Mouse (Mus musculus) small intestine, adult 2 months (tissue): ENCODE results near the gene Basp1. TPM values are rescaled to one million over a fixed set of nuclear protein-coding genes. Genes with fewer than 3 reads are reported as not detected.

Source experiments
- H3K27ac ChIP-seq: fragments of 200-500 bp; 2 replicates; pipeline ENCODE4 v1.5.1; 2012; ENCODE audit warnings: low read depth, low read length, control low read depth, inconsistent platforms; ENCODE audit not compliant: insufficient read depth
- H3K27me3 ChIP-seq: fragments of 200-500 bp; 2 replicates; pipeline ENCODE4 v1.6.1; 2012; ENCODE audit warnings: mild to moderate bottlenecking, moderate library complexity, low read length, inconsistent platforms; ENCODE audit not compliant: control insufficient read depth, insufficient read depth
- H3K36me3 ChIP-seq: fragments of 200-500 bp; 2 replicates; pipeline ENCODE4 v1.6.1; 2012; ENCODE audit warnings: mild to moderate bottlenecking, low read length, control low read depth, inconsistent platforms; ENCODE audit not compliant: control insufficient read depth, insufficient read depth
- H3K4me1 ChIP-seq: fragments of 200-500 bp; 2 replicates; pipeline ENCODE4 v1.6.1; 2012; ENCODE audit warnings: low read length, inconsistent platforms, mixed read lengths; ENCODE audit not compliant: control insufficient read depth, insufficient read depth, insufficient read length
- H3K4me3 ChIP-seq: fragments of 200-500 bp; 2 replicates; pipeline ENCODE4 v1.5.1; 2012; ENCODE audit warnings: low read depth, mild to moderate bottlenecking, control low read depth, inconsistent platforms, low read length, moderate library complexity
- CTCF ChIP-seq: fragments of 200-500 bp; IDR thresholded peaks from 2 replicates; pipeline ENCODE4 v1.5.1; 2012; ENCODE audit warnings: low read depth, mild to moderate bottlenecking, control low read depth, inconsistent platforms, low read length, moderate library complexity, mixed read lengths; ENCODE audit not compliant: insufficient replicate concordance, insufficient read length; ENCODE audit errors: extremely low read depth
- POLR2A ChIP-seq: fragments of 200-500 bp; IDR thresholded peaks from 2 replicates; pipeline ENCODE4 v1.6.1; 2012; ENCODE audit warnings: low read depth, mild to moderate bottlenecking, control low read depth, inconsistent platforms, low read length, moderate library complexity
- WGBS: fragments of 180-500 bp; shearing (Covaris S2); methylation state at CpG from one replicate; pipeline ENCODE4 v1.1.7; 2018; 5-methylcytosine and 5-hydroxymethylcytosine counted together
- polyA plus RNA-seq: library from polyadenylated mRNA; depleted of rRNA; stranded (reverse); fragments of >200 nt; gene quantifications from 2 replicates; pipeline ENCODE4 v1.2.3, GENCODE M21; 2012

Gene Basp1
- polyA plus RNA-seq, 1 experiment = 6.2 TPM

DNA sequence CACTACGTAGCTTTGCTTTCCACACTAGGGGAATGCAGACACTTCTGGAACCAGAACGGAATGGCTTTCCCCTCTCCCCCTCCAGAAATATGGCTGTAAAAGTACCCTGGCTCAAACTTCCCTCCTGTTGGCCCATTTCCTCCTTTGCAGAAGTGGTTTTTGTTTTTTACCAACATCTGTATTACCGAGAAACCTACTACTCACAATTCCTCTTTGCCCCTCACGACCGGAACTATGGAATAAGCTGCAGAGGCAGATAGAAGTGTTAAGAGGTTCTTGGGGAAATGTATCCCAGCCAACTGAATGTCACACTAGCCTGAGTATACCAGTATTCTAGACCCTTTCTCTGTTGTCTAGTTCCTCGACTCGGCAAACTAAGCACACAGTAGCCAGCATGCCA lies 9.7 kb downstream of the Basp1 start:
- H3K4me3 ChIP-seq = no peak overlapping the region
- no peaks in the 10 kb centered on the region for H3K36me3 ChIP-seq
- no peak overlapping the region for H3K27ac ChIP-seq
- WGBS = 88% methylated on average over 7 of the region's 7 CpGs
- TF ChIP-seq CTCF = no peak
- no peak for TF ChIP-seq POLR2A
- no peaks in the 10 kb centered on the region for H3K4me1 ChIP-seq
- H3K27me3 ChIP-seq = no peaks in the 10 kb centered on the region

DNA sequence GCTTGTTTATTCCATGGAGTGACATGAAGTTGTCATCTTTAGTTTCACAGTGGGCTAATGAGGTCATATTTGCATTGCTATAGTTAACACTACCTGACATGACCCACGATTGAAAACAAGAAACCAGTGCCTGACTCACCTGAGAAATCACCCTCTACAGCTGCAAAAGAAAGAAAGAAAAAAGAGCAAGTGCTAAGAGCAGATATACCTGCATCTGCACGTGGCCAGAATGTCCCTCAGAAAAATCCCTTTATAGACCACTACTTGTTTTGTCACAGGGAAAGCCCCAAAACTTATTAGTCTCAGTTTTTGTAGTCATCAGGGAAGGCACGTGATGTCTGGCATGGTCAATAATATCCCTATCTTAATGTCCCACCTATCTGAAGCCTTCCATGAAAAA lies 11.6 kb downstream of the Basp1 start:
- no peak for TF ChIP-seq POLR2A
- no peak for TF ChIP-seq CTCF
- H3K36me3 ChIP-seq = no peaks in the 10 kb centered on the region
- 51% methylated on average over 3 of the region's 3 CpGs for WGBS

DNA sequence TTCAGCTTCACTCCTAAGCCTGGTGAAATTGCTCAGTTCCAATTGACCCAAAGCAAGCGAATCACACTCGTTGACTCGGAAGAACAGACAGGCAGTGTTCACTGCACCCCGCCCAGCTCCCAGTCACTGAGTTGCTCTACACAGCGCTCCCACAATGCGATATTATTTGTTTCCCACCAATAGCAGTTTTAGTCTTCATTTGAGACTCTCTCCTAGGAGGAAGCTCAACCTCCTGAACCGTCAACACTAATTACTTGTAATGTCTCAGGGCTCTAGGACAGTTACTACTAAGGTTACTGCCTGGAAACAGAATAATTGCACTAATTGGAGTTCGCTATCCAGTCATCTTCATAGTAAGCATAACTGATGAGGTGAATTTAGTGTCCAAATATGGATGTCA lies 13.3 kb downstream of the Basp1 start:
- no peak overlapping the region for H3K4me3 ChIP-seq
- H3K27me3 ChIP-seq = no peaks in the 10 kb centered on the region
- H3K36me3 ChIP-seq = no peaks in the 10 kb centered on the region
- no peak overlapping the region for H3K27ac ChIP-seq
- no peaks in the 10 kb centered on the region for H3K4me1 ChIP-seq
- no peak for TF ChIP-seq POLR2A
- no peak for TF ChIP-seq CTCF
- WGBS = 80% methylated on average over 8 of the region's 8 CpGs

More for the DNA sequence above, 11.6 kb downstream of the Basp1 start:
- no peak overlapping the region for H3K4me3 ChIP-seq
- H3K27ac ChIP-seq = no peak overlapping the region
- H3K27me3 ChIP-seq = no peaks in the 10 kb centered on the region
- H3K4me1 ChIP-seq = no peaks in the 10 kb centered on the region

DNA sequence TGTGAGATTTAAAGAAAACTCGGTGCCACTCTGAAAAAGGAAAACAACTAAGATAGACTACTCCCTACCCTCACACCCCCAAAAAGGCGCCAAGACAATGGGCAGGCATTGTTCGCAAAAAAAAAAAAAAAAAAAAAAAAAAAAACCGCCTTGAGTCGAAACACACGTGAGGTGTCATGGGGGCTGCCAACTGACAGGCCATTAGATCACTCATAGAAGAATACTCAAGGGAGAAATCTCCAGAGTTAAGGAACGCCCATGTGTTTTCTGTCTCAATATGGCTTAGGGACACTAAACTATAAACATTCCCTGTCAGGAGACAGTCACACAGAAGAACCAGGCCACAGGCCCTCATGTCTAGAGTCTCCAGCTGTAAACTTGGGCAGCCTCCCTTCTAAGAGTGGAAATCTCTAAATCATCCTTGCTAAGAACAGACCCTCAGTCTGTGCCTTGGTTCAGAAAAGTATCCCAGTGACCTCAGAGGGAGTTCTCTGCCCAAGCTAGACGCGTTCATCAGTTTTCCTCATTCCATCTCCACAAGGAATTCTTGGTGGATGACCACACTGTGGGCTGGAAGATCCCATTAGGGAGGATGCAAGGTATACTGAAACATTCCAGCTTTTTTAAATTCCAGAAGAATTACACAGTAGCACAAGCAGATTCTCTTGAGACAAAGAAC lies 17.5 kb downstream of the Basp1 start:
- H3K4me3 ChIP-seq = no peak overlapping the region
- H3K27ac ChIP-seq = no peak overlapping the region
- no peaks in the 10 kb centered on the region for H3K36me3 ChIP-seq
- no peaks in the 10 kb centered on the region for H3K27me3 ChIP-seq
- WGBS = 75% methylated on average over 9 of the region's 9 CpGs
- no peaks in the 10 kb centered on the region for H3K4me1 ChIP-seq
- TF ChIP-seq CTCF = no peak
- no peak for TF ChIP-seq POLR2A

DNA sequence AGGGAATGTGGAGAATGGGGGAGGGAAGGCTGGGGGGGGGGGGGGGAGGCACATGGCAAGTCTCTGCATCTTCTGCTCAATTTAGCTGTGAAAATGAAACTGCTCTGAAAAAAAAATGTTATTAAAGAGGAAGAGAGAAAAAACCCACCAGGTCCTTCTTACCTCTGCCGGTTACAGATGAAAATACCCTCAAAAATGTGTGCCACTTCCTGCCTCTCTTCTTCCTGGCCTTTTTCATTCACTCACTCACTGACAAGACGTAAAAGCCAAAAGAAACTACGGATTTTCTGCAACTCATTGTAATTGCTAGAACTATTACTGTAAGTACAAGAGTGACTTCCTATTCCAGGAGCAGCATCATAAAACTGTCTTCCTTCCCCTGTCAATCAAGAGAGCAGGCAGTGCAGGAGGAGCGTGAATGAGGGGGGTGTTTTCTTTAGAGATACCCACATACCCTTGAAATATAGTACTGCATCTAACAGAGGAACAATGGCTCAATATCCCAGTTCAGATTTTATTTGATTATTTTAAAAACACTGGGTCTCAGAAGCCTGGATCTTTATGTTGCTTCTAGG lies 21.0 kb downstream of the Basp1 start:
- no peak for TF ChIP-seq POLR2A
- no peak for TF ChIP-seq CTCF
- Histone ChIP-seq H3K27me3 (no peaks in the 10 kb centered on the region), H3K36me3 (no peaks in the 10 kb centered on the region), H3K27ac (no peak overlapping the region), H3K4me3 (no peak overlapping the region), H3K4me1 (no peaks in the 10 kb centered on the region)
- 67% methylated on average over 4 of the region's 4 CpGs for WGBS

DNA sequence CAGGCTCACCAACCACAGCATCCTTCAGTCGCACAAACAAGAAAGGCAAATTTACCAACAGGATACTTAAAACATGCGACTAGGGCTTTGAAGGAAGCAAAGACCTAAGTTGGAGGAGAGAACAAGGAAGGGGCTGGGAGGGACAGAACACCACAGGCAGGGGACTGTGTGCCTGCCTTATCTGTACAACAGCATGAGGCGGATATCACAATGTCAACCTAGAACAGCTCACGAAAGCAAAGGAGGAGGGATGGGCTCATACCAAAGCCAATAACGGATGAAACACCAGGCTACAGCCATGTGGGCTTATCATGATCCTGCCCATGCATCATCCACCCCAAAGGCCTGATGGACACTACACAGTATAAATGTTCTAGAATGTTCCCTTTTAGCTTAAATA lies 22.4 kb downstream of the Basp1 start:
- Histone ChIP-seq H3K36me3 (no peaks in the 10 kb centered on the region), H3K27me3 (no peaks in the 10 kb centered on the region), H3K4me3 (no peak overlapping the region), H3K4me1 (no peaks in the 10 kb centered on the region), H3K27ac (no peak overlapping the region)
- 38% methylated on average over 5 of the region's 5 CpGs for WGBS
- TF ChIP-seq CTCF (no peak), POLR2A (no peak)

DNA sequence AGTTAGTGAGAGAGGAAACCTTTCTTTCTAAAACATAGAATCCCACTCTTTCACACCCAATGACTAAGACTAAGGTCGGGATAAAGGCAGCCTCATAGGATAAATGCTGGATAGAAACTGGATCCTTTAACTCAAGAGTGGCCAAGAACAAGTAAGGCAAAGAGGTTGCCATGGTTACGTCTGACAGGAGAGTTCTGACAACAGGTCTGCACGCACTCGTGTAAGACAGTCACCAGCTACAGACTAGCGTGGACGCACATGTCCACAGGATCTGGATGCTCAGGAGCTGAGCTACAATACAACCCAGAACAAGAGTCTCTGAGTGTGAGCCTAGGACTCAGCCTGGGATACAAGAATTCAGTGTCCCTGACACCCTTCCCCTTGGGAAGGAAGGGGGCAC lies 26.0 kb downstream of the Basp1 start:
- Histone ChIP-seq H3K4me3 (no peak overlapping the region), H3K36me3 (no peaks in the 10 kb centered on the region), H3K4me1 (no peaks in the 10 kb centered on the region), H3K27me3 (no peaks in the 10 kb centered on the region), H3K27ac (no peak overlapping the region)
- WGBS = 84% methylated on average over 6 of the region's 6 CpGs
- TF ChIP-seq CTCF (no peak), POLR2A (no peak)
